Mouse (Mus musculus) hindbrain, embryonic 14.5 days (tissue): ENCODE data around the gene Ltf. TPM values are rescaled to one million over a fixed set of nuclear protein-coding genes. Genes with fewer than 3 reads are reported as not detected.
A peak's percentile ranks its signal among the peaks of the same experiment; 100 is the strongest.

Experiments
- ATAC-seq: fragments of 200-750 bp; cut with Nextera tagmentation; 2 replicates; pipeline ENCODE4 v1.8.0; 2017; ENCODE audit warnings: moderate number of reproducible peaks, mild to moderate bottlenecking, moderate TSS enrichment, moderate library complexity; ENCODE audit not compliant: low FRiP score
- DNase-seq: peaks from one replicate; pipeline ENCODE4 v3.0.0-alpha.2; 2015; ENCODE audit warnings: low spot score
- H3K27ac ChIP-seq: fragments of 300-500 bp; sonication (generic); 2 replicates; pipeline ENCODE4 v1.5.1; 2014; ENCODE audit warnings: mild to moderate bottlenecking, moderate library complexity
- H3K27me3 ChIP-seq: fragments of 300-500 bp; sonication (generic); 2 replicates; pipeline ENCODE4 v1.6.1; 2014; ENCODE audit warnings: mild to moderate bottlenecking, low read length, mixed read lengths; ENCODE audit not compliant: control insufficient read depth, insufficient read depth
- H3K36me3 ChIP-seq: fragments of 300-500 bp; sonication (generic); replicated peaks from 2 replicates; pipeline ENCODE4 v1.6.1; 2014; ENCODE audit not compliant: control insufficient read depth, insufficient read depth
- H3K4me1 ChIP-seq: fragments of 300-500 bp; sonication (generic); replicated peaks from 2 replicates; pipeline ENCODE4 v1.6.1; 2014; ENCODE audit warnings: antibody characterized with exemption, low read length, mixed read lengths; ENCODE audit not compliant: control insufficient read depth, insufficient read depth
- H3K4me2 ChIP-seq: fragments of 300-500 bp; sonication (generic); replicated peaks from 2 replicates; pipeline ENCODE4 v1.6.1; 2014; ENCODE audit warnings: mild to moderate bottlenecking, moderate library complexity
- H3K4me3 ChIP-seq: fragments of 300-500 bp; sonication (generic); replicated peaks from 2 replicates; pipeline ENCODE4 v1.5.1; 2014; ENCODE audit warnings: mild to moderate bottlenecking, low read length
- H3K9ac ChIP-seq: fragments of 300-500 bp; sonication (generic); 2 replicates; pipeline ENCODE4 v1.6.1; 2014
- H3K9me3 ChIP-seq: fragments of 300-500 bp; sonication (generic); 2 replicates; pipeline ENCODE4 v1.6.1; 2016; ENCODE audit warnings: low read length; ENCODE audit not compliant: control insufficient read depth
- WGBS: fragments of 180-500 bp; shearing (Covaris S2); extraction: QIAGEN DNeasy Blood & Tissue Kit; methylation state at CpG from one replicate; pipeline ENCODE4 v1.1.7; 2014; 5-methylcytosine and 5-hydroxymethylcytosine counted together
- polyA plus RNA-seq: library from polyadenylated mRNA; unstranded; fragments of >200 nt; fragmentation: Nextera tagmentation; extraction: Ambion mirVana; gene quantifications from 2 replicates; pipeline ENCODE4 v1.2.1, GENCODE M21; 2014

Ltf gene
- polyA plus RNA-seq, 1 experiment from 2014 or later, result 1.7 TPM

DNA sequence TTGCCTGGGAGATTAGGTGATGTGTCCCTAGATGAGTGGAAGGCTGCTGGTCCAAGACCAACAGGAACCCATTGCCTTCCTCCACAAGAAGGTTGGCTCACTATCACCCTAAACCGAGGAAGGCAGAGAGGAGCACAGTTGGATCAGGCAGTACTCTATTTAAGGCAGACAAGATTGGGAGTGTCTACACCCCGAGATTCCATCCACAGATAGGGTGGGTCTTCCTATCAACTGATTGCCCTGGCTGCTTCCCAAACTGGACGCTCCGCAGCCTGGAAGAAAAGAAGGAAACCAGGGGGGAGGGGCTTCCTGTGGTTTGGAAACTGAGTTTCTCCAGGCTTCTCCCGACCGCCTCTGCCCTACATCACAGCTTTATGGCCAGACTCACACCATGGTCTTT is 28.9 kb upstream of the Ltf start, which contains the start of gene Rtp3:
Gene Rtp3, minus strand, starts transcription at position 380 of the 400 bp plus-strand sequence.
- no peak within 1 kb of the TSS for H3K27ac ChIP-seq
- H3K27me3 ChIP-seq, result no peaks in the 10 kb centered on the region
- no peak for DNase-seq
- 70% methylated on average over 6 of the region's 6 CpGs for WGBS
- H3K9me3 ChIP-seq, result no peaks in the 10 kb centered on the region
- no peak within 1 kb of the TSS for H3K9ac ChIP-seq
- H3K4me3 ChIP-seq, result no peak within 1 kb of the TSS
- no peaks in the 10 kb centered on the region for H3K4me1 ChIP-seq
- H3K4me2 ChIP-seq, result no peak within 1 kb of the TSS
- ATAC-seq, result no peak
- H3K36me3 ChIP-seq, result no peaks in the 10 kb centered on the region

DNA sequence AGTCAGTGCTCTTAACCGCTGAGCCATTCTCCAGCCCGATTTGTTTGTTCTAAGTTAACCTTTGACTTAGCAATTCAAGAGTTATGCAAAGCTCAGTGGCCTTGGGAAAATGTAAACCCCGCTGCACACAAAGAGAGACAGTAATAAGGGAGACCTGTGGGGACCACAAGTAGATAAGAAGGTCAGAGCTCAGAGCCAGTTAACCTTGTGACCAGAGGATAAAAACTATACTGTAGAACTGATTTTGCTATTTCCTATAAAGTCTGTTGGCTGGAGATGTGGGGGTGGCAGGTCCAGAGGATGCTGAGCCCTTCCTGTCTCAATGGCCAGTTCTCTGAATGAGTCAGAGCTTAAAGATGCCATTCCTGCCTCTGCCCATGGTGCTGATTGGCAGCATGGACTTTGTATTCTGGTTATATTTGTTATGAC is 25.8 kb upstream of the Ltf start:
- Histone ChIP-seq H3K9me3 (no peaks in the 10 kb centered on the region), H3K4me2 (no peak overlapping the region), H3K36me3 (no peaks in the 10 kb centered on the region), H3K9ac (no peak overlapping the region), H3K27me3 (no peaks in the 10 kb centered on the region), H3K4me1 (no peaks in the 10 kb centered on the region), H3K4me3 (no peak overlapping the region), H3K27ac (no peak overlapping the region)
- ATAC-seq (no peak), DNase-seq (no peak)
- WGBS, result 46% methylated on average over 3 of the region's 3 CpGs

DNA sequence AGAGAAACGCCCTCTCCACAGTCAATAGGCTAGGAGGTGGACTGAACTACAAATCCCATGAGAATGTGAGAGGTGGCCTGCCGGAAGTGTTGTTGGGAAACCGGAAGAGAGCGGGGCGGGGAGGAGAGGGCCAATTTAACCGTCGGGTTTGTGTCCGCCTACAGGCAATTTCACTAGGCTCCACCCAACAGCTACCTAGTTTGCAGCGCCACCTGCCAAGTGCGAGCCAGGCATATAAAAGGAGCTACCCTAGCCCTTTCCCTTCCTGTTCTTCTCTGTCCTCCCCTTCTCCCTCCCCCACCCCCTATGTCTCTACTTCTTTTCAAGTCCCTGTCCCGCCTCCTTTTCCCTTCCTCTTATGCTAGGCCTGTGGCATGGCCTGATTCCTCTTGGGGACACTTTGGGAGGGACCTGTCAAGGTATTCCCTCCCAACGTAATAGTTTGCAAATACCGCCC is 24.3 kb upstream of the Ltf start:
- DNase-seq (peak; percentile 83), ATAC-seq (peak; percentile 84; the same call in 1 of the 2 replicates)
- Histone ChIP-seq H3K4me1 (no peaks in the 10 kb centered on the region), H3K9me3 (no peaks in the 10 kb centered on the region), H3K36me3 (no peaks in the 10 kb centered on the region), H3K4me3 (peak overlapping the region; percentile 35), H3K27ac (peak overlapping the region; percentile 66; the same call in 1 of the 2 replicates), H3K9ac (peak overlapping the region; percentile 36; the same call in 1 of the 2 replicates), H3K4me2 (peak overlapping the region; percentile 51), H3K27me3 (no peaks in the 10 kb centered on the region)
- WGBS, result 9% methylated on average over 13 of the region's 13 CpGs

DNA sequence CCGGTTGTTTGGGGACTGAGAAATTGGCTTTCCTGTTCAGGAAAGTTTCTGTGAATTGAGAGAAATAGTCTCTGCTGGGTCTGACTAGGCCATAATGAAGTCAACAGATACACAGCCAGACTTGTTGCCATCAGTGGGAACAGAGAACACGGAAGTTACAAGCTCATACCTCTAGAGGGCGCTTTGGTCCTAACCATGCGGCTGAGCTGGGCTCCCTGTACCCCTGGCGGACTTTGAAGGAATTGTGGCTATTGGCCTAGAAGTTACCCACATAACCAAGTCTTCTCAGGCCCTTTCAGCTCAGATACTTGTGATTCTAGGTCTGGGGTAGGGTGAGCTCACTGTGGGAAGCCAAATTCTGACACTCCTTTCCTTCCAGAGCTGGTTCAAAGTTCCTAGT is 21.8 kb upstream of the Ltf start:
- Histone ChIP-seq H3K9ac (no peak overlapping the region), H3K4me2 (no peak overlapping the region), H3K27me3 (no peaks in the 10 kb centered on the region), H3K27ac (no peak overlapping the region), H3K9me3 (no peaks in the 10 kb centered on the region), H3K36me3 (no peaks in the 10 kb centered on the region), H3K4me1 (no peaks in the 10 kb centered on the region), H3K4me3 (no peak overlapping the region)
- WGBS, result 6% methylated on average over 5 of the region's 5 CpGs
- DNase-seq, result peak; percentile 76
- no peak for ATAC-seq

DNA sequence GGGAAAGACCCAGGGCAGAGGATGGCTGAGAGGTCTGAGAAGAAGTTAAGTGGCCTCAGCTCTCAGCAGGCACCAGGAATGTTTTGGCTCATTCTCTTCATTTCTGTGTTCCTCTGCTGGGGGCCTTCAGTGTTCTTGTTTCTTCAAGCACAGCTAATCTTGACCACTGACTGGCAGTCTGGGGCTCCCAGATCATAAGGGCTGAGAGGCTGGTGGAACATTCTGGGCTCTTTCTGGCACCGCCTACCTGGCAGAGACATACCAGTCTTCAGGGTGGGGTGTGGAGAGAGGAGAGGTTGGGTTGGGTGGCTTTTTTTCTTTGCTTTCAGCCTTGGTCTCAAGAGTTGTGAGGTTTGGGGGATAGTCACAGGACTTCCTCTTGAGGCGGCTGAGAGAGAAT is 20.0 kb upstream of the Ltf start:
- H3K9me3 ChIP-seq, result no peaks in the 10 kb centered on the region
- no peak overlapping the region for H3K9ac ChIP-seq
- no peaks in the 10 kb centered on the region for H3K27me3 ChIP-seq
- ATAC-seq, result no peak
- H3K36me3 ChIP-seq, result no peaks in the 10 kb centered on the region
- no peak overlapping the region for H3K4me3 ChIP-seq
- WGBS, result 92% methylated on average over 2 of the region's 2 CpGs
- no peak overlapping the region for H3K4me2 ChIP-seq
- no peak overlapping the region for H3K27ac ChIP-seq
- no peak for DNase-seq
- no peaks in the 10 kb centered on the region for H3K4me1 ChIP-seq

DNA sequence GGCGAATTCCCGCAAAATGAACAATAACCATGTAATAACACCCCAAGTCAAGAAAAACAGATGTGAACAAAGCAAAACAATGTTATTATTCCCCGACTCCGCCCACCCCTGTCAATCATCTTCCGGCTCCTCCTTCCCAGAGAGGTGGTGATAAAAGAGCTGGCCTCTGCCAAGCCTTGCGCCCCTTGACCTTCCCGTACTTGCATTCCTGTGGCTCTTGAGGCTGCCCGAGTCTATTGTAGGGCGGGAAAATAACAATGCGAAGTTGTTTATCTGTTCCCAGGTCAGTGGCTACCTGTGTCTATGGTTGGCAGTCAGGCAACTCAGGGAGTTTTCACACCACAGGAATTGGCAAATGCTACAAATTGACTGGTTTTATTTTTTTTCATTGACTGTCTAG is 19.2 kb upstream of the Ltf start:
- Histone ChIP-seq H3K36me3 (no peaks in the 10 kb centered on the region), H3K4me1 (no peaks in the 10 kb centered on the region), H3K27ac (no peak overlapping the region), H3K9me3 (no peaks in the 10 kb centered on the region), H3K27me3 (no peaks in the 10 kb centered on the region), H3K9ac (no peak overlapping the region), H3K4me2 (no peak overlapping the region), H3K4me3 (no peak overlapping the region)
- no peak for ATAC-seq
- no peak for DNase-seq
- WGBS, result 71% methylated on average over 10 of the region's 10 CpGs

DNA sequence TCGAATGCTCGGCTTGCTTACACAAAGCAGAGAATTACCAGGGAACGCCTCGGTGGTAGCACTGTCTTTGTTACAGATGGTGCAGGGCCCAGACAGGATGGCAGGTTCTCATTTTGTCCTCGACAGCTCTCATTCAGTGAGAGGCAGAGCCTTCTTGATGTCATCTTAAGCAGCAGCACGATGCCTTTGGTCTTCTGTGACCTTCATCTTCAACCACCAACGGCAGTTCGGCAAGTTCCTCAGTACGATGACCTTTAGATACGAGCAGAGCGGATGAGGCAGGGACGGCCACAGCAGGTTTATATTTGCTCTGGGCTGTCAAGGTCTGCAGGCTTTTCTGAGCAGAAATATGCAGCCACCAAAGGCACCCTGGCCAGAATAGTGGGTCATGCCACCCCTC is 17.4 kb upstream of the Ltf start:
- H3K4me3 ChIP-seq, result no peak overlapping the region
- H3K36me3 ChIP-seq, result no peaks in the 10 kb centered on the region
- ATAC-seq (no peak), DNase-seq (no peak)
- no peaks in the 10 kb centered on the region for H3K27me3 ChIP-seq
- no peak overlapping the region for H3K4me2 ChIP-seq
- no peak overlapping the region for H3K27ac ChIP-seq
- no peak overlapping the region for H3K9ac ChIP-seq
- no peaks in the 10 kb centered on the region for H3K4me1 ChIP-seq
- H3K9me3 ChIP-seq, result no peaks in the 10 kb centered on the region
- WGBS, result 77% methylated on average over 12 of the region's 12 CpGs

DNA sequence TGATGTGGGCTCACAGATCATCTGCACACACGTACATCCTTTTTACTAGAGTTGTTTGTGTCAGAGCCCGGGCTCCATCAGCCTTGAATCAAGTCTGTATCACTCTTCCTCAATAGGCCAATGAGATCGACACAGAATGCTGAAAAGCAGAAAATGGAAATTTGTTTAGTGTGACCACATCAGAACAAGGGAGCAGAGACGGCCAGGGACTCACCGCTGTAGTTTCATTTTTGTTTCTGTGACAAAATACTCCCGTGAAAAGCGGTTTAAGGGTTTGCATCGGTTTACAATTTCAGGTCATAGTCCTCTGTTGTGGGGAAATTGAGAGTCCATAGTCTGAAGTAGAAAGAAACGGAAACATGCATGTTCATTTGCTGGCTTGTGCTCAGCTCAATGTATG is 15.8 kb upstream of the Ltf start:
- DNase-seq (no peak), ATAC-seq (no peak)
- Histone ChIP-seq H3K36me3 (no peaks in the 10 kb centered on the region), H3K27ac (no peak overlapping the region), H3K4me1 (no peaks in the 10 kb centered on the region), H3K9ac (no peak overlapping the region), H3K4me3 (no peak overlapping the region), H3K27me3 (no peaks in the 10 kb centered on the region), H3K4me2 (no peak overlapping the region), H3K9me3 (no peaks in the 10 kb centered on the region)
- WGBS, result 93% methylated on average over 9 of the region's 9 CpGs

DNA sequence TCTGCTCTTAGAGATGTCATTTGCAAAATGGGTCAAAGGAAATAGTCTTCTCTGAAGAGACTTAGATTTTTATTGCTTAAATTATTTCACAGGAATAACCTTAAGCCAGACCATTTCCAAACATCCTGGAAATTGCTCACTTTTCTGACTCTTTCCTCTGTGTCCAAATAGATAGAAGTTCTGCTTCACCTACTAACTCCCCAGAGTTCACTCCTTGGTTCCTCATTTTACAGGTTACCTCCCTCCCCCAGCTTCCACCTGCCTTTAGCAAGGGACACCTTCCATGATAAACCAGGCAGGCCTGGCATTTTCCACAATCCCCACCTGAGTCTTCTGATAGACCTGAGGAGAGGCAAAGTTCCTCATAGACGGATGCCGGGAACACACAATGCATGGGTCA is 12.5 kb upstream of the Ltf start:
- H3K9me3 ChIP-seq, result no peaks in the 10 kb centered on the region
- no peaks in the 10 kb centered on the region for H3K36me3 ChIP-seq
- no peak overlapping the region for H3K4me2 ChIP-seq
- no peak for ATAC-seq
- WGBS, result 94% methylated on average over 2 of the region's 2 CpGs
- H3K4me1 ChIP-seq, result no peaks in the 10 kb centered on the region
- H3K9ac ChIP-seq, result no peak overlapping the region
- H3K27ac ChIP-seq, result no peak overlapping the region
- H3K27me3 ChIP-seq, result no peaks in the 10 kb centered on the region
- no peak for DNase-seq
- H3K4me3 ChIP-seq, result no peak overlapping the region

DNA sequence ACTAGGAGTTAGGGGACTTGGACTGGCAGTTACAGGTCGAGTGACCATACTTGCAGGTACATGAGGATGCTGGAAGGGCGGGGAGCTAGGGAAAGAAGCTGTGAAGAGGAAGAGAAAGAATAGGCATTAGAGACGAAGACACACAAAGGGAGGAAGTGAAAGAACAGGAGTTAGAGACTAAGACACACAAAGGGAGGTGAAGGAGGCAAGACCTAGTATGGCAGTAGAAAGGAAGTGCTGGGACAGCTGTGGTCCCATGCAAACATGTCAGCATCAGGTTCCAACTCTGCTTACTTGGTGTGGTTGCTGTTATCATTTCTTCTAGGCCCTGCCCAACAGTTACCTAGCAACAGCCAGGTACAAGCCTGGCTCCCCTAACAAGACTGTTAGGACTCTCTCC is 9.3 kb upstream of the Ltf start:
- Histone ChIP-seq H3K4me3 (no peak overlapping the region), H3K27me3 (no peaks in the 10 kb centered on the region)
- 81% methylated on average over 3 of the region's 3 CpGs for WGBS

More for the DNA sequence above, 9.3 kb upstream of the Ltf start:
- no peaks in the 10 kb centered on the region for H3K36me3 ChIP-seq
- no peaks in the 10 kb centered on the region for H3K9me3 ChIP-seq
- DNase-seq (no peak), ATAC-seq (no peak)
- no peaks in the 10 kb centered on the region for H3K4me1 ChIP-seq
- H3K4me2 ChIP-seq, result no peak overlapping the region
- H3K9ac ChIP-seq, result no peak overlapping the region
- H3K27ac ChIP-seq, result no peak overlapping the region
